Mouse (Mus musculus): ENCODE measurements at regions not wholly inside any gene's neighbourhood (a gene's known extent, or its start where the extent isn't known, plus 50 kb on each side); places are given as distances from the start of the nearest gene placed in this dataset.

DNA sequence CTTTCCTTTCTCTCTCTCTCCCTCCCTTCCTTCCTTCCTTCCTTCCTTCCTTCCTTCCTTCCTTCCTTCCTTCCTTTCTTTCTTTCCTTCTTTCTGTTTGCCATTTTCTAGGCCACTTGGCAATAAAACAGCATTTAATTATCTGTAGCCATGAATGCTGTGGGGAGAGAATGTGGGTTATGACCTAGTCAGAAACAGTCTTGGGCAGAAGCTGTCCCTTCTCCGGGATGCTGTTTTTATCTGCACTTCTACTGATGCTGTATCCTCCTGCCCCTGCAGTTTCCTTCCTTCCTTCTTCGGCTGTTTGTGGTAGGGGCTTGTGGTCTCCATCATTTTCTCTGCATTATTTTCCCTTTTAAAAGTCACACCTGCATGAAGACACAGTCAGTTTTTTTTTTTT is 272.3 kb upstream of the Sox2 start:
- DNase-seq (ENCODE audit: low spot score in 2 of 2): no peak

DNA sequence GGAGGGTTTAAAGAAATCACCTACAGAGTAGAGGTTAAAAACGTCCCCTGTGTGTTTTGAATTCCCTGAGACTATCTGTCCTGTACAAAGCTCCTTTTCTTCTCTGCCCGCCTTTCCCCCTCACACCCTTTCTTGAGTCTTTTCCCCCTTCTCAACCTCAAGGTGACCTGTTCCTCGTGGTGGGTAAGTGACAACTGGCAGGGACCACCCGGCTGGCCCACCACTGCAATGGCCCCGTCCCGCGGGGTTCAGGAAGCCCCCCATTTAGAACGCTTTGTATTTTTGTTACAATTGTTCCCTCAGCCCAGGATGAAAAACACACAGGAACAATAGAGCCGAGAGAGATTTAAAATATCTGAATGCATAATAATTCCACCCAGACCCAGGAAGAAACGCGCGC is 272.9 kb upstream of the Sox2 start:
- no peak for DNase-seq (ENCODE audit: low spot score in 2 of 2)

DNA sequence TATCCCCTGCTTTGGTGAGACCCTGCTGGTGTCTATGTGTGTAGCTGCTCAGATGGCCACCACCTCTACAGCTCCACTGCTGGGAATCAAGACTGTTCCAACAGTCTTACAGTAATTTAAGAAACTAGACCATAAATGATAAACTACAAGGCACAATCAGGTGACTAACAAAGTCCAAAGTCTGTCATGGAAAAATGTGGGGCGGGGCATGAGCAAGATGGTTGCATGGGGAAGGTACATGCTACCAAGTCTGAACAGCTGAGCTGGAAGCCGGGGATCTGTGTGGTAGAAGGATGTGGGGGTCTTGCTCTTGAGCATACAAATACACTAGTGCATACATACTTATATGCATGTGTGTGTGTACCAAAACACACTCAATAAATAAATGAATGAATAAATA is 278.8 kb upstream of the Sox2 start:
- DNase-seq (ENCODE audit: low spot score in 2 of 2): no peak

DNA sequence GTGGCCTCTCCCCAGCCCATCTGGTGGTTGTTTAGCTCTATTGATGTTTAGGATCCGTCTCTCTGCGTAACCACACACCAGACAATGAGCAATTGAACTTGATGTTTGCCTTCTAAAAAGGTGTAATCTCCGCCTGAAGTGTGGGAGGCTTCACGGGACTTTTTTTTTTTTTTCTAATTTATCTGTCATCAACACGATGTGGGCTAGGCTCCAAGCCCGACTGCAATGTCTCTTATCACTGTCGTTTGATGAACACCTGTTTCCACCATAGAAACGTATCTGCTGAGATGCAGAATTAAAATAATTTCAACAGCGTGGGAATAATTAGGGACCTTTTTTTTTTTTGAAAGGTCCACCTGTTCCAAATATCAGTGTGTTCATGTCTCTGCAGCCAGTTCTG is 257.0 kb upstream of the Dnajc19 start:
- DNase-seq (ENCODE audit: low spot score in 2 of 2): no peak

DNA sequence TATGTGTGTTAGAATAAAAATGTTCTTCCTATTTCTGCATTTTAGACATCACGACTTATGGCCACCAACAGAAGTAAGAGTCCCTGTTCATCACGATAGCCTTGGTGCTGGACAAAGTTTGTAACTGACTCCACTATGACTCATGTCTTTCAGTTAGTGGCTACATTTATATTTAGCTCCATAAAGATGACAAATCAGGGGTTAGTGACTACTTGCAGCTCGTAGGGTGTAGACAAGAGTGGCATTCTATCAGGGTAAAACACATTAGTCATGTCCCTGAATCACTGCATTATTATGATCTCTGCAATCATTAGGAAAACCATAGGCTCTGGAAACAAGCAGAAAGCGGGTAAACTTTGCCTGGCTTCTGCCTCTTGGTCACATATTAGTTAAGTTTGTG is 252.4 kb upstream of the Dnajc19 start:
- DNase-seq (ENCODE audit: low spot score in 2 of 2): no peak

DNA sequence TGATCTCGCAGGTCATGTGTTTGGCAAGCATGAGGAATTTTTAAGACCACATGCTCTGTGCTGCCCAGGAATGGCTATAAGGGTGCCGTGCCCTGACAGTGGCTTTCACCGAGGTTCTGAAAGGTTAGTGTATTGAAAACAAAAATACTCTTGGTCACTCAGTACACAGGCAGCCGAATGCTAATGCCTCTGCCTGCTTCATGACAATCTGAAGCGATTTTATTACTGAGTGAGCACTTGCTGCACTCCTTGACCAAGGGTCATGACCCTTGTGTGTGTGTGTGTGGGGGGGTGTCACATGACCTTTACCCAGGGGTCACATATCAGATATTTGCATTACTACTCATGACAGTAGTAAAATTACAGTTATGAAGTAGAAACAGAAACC is 250.8 kb upstream of the Dnajc19 start:
- no peak for DNase-seq (ENCODE audit: low spot score in 2 of 2)

DNA sequence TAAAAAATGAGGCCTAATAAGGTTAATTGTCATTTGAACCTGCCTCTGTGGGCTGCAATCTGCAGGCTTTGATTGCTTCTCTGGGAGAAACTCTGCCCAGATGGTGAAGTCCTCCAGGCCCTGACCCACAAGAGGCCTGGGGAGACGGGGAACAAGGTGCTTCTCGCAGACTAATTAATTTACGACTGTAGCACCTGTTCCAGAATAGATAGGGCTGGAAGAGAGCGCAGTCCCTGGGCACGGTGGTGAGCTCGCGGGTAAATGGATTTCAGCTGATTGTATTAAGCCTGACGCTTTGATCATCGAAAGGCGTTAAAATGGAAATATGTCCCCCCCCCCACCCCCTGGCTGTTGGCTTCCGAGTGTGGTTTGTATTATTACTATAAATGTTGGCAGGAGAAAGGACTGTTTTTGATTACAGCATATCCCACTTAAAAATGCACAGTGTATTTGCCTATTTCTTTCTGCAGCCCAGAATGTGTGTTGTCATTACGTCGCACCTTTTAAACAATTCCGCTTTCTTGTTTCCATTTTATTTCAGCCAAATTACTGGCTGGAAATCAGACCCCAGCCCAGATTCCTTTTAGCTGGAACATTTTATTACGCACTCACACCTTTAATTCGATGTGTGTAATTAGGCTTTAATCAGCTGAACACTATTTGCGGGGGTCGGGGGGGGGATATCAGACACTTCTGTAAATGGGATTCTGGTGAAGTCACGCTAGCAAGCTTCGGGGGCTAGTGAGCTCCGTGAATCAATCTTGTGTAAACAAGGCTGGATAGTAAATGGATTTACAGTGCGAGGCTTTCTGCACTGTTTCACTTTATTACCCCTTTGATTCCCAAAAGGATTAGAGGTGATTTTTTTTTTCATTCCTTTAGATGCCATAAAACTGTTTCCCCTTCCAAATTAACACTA is 250.1 kb upstream of the Dnajc19 start:
- no peak for DNase-seq (ENCODE audit: low spot score in 2 of 2)

DNA sequence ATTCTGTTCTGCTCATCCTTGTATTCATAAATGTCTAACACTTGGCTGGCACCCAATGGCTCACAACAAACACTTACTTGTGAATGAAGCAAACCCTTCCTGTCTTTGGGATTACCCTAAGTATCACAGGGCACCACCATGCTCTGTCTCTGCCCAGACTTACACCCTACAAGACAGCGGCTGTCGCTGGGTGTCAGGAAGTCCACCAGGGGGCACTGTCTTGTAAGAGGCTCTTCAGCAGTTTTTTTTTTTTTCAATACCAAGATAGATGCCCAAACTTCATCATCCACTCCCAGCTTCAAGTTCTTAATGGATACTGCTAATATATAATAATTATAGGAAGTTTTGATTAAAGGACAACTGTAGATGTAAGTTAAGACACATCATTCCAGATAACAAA is 247.7 kb upstream of the Dnajc19 start:
- peak in 1 of 2 experiments; percentile 6 for DNase-seq (ENCODE audit: low spot score in 2 of 2)

DNA sequence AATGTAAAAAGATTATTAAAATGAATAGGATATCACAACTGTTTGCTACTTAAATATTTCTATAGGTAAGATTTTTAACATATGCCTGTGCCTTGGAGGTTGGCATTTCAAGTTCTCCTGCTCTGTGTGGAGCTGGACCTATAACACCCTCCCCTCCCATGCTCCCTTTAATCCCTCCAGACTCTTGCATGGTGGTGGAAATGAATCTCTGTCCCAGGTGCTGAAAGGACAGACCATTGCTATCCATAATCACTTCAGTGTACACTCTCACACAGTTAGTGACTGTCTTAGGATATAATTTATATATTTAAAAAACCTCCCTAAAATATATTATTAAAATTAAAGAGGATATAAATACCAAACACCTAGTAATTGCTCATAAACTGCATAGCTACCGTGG is 244.5 kb upstream of the Dnajc19 start:
- no peak for DNase-seq (ENCODE audit: low spot score in 2 of 2)

DNA sequence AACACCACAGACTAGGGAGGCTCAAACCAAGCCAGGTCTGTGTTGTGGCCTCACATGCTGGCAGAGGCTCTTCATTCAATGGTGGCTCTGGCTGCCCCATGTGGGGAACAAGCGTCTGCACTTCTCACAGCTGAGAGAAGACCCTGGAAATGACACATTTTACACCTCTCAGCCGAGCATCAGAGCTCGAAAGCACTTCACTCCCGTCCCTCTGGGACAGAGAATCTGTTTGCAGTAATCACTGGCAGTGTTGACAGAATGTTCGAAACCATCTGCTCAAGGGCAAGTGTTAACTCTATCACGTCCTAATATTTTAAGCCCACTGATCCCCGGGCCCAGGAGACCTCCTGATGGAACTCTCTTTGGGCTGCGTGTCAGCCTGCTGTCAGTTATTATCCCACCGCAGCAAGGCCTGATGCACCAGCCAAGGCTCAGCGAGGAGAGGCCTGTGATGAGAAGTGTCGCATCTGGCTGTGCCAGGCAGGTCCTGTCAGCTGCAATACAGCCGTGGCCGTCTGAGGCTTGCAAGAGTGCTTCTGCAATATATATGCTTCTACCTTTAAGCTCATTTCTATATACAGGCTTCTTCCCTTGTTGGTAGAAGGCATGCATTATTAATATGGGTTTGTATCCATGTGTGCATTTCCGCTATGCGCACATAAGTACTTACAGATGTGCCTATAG is 241.5 kb upstream of the Dnajc19 start:
- no peak for DNase-seq (ENCODE audit: low spot score in 2 of 2)

DNA sequence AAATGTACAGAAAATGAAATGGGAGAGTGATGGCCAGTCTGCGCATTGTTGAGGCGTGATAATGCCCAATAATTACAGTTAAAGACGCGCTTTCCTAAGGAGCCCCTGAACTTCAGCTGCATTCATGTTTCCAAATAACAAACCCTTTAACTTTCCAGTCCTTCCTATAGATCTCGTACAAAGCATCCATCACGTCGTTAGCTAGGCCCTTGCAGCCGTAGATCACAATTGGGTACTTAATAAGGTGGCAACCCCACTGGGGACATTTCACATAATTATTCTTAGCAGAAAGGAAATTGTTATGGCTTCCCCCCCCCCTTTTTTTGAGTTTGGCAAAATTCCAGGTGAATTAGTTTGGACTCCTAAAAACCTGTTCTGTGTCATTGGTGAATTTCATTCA is 233.7 kb upstream of the Dnajc19 start:
- DNase-seq (ENCODE audit: low spot score in 2 of 2): no peak

DNA sequence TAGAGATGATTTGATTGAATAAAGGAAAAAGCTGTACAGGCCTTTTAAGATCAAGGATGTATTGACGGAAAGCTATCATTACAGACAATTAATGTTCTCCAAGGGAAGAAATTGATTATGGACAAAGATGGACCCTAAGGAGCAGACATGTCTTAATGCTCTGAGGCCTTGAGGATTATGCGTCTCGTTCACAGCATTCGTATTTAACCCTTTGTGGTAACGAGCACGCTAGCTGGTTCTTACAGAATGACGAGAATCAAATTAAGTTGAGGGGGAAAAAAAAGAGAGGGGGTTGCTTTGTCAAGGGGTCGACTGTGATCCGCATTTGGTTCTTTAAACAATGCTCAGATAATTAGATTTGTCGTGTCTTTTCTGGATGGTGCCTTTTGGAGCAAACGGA is 233.3 kb upstream of the Dnajc19 start:
- DNase-seq (ENCODE audit: low spot score in 2 of 2): no peak

DNA sequence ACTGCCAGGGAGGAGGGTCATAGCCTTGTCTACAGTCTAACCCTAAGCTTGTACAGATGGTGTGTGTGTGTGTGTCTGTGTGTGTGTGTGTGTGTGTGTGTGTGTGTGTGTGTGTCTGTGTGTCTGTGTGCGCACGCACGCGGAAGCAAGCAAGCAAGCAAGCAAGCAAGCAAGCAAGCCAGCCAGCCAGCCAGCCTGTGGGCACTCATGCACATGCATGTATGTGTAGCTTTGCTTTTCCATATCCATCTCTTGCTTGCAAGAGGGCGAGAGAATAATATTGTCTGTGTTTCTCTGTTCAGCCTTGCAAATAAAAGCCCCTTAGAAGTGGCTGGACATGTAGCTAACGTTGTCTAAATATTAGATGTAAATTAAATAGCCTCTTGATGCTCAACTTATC is 230.8 kb upstream of the Dnajc19 start:
- no peak for DNase-seq (ENCODE audit: low spot score in 2 of 2)

DNA sequence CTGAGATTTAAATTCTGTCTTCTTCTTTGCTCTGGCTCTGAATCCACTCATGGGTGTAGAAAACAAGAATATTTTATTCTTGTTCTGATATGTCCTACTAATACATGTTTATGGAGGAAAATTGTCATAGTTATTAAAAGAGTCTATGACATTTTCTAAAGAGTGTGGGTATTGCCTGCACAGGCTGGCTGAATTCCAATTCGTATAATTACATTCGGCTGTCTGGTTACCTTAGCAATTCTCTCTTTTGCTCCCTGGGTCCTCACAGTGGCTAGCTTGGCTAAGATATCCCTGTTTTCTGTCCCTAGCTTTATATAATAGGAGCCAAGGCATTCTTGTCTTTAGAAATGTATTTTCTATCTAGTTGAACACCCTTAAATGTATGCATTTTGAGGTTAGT is 218.5 kb upstream of the Dnajc19 start:
- no peak for DNase-seq (ENCODE audit: low spot score in 2 of 2)

DNA sequence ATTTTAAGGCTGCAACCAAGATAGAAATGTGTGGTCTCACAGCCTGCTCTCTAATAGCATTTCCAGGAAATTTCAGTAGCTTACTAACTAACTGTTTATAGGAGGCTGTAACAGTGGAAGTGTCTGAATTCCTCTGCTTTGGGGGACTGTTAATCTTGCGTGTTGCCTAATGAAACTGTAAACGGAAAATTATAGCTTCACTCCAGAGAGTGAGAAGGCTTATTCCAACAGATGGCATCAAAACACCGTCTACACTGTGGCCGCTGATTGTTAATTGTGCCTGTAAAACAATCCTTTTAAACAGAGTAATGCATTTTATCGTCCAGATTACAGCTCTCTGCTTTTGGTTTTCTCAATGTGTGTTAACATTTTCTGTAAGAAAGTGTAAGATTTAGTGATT is 206.7 kb upstream of the Dnajc19 start:
- DNase-seq (ENCODE audit: low spot score in 2 of 2): no peak

DNA sequence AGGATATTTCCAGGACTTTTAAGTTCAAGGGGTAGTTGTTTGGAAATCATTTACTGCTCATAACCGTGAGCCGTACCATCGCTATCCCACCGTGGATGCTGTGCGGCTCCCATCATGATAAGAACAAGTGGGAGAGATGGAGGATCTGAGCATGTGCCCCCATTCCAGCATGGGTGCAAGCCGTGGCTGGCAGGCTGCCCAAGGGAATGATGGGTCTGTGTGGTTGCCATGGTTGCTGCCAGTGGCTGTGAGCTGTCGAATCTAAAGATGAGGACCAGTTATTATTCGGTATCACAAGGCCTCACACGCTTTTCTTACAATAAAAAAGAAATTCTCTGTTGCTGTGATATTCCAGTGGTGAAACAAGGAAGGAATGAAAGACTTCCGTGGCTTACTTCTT is 189.0 kb upstream of the Dnajc19 start:
- DNase-seq (ENCODE audit: low spot score in 2 of 2): no peak

DNA sequence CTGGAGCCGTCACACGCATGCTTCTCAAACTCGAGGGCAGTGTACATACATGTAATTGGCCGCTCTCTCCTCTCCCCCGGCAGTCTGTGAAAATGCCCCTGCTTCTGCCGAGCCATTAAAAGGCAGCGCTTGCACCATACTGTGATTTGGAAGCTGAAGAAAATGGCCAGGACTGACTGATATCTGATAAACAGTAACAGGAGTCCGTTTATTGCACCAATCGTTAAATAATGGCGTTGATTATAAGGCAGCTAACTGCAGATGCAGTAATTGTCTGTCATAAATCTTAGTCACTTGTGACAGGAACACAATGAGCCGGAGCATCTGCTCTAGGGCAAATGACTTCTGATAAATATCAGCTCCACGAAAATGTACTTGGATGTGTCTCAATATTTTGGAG is 185.3 kb upstream of the Dnajc19 start:
- no peak for DNase-seq (ENCODE audit: low spot score in 2 of 2)

DNA sequence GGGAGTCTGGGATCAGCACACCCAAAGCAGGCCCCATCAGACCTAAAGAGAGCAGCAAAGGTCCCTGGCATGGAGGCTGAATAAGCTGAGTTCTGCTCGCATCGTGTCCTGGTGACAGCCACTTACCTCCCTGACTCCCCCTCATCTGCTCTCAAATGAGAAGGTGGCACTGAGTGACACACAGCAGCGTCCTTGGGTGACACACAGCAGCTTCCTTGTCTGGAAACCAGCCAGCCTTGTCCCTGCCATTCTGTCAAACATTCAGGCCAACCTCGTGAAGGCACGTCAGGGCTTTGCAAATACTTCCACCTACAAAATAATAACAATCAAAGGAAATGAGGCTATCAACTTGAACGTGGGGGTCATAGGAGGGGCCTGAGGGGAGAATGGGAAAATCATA is 183.7 kb upstream of the Dnajc19 start:
- no peak for DNase-seq (ENCODE audit: low spot score in 2 of 2)

DNA sequence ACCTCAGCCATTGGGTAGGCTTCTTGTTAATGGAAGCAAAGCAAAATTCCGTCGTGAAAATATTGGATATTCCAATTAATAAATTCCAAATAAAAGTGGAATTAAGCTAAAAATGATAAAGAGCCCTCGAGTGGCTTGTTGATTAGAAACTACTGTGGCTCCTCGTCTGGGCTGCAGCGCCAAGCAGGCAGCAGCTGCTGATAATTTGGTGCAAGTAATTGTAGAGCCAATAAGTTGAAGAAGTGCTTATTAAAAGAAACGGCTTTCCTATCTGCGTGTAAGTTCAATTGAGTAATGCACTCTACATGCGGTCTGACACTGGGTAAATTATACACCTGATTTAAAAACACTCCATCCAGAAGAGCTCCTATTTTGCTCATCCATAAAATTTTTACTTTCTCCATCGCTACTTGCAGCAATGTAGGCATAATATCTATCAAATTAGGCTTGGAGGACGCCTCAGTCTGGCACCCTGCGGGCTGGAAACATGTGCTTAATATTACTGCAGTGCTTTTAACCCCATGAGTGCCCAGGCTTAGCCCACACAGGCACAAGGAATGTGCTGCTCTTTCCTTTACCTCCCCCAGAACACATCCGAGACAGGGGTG is 171.7 kb upstream of the Dnajc19 start:
- DNase-seq (ENCODE audit: low spot score in 2 of 2): no peak

DNA sequence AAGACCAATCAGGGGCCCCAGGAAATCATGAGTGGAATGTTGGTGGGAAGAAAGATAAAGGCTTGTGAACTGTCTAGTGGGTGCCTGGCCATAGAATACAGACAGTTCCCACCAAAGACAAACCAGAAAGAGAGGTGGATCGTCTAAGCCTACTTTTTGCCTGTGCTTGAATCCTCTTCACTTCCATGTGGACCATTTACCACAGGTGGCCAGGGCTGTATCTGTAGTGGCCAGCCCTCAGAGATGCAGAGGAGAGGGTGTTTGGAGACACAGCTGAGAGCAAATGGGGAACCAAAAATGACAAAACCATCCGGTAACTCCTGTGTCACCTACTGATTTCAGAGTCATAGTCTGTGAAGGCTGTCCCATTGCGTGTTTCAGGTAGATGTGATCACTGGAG is 161.0 kb upstream of the Dnajc19 start:
- no peak for DNase-seq (ENCODE audit: low spot score in 2 of 2)

DNA sequence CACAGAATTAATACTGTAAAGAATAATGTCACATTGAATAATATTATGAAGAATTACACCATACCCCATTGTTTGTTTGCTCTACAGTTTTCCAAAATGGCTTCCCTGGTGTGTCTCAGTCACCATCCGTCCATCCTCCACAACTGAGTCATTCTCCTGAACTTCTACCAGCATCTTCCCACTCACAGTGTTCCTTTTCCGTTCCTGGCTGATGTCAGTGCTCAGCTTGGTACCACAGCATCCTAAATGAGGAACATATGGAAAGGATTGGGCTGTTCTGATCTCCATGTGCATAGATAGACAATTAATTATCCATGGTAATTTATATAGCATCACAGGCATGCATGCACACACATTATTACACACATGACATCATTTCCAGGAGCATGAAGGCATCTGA is 158.9 kb upstream of the Dnajc19 start:
- no peak for DNase-seq (ENCODE audit: low spot score in 2 of 2)

DNA sequence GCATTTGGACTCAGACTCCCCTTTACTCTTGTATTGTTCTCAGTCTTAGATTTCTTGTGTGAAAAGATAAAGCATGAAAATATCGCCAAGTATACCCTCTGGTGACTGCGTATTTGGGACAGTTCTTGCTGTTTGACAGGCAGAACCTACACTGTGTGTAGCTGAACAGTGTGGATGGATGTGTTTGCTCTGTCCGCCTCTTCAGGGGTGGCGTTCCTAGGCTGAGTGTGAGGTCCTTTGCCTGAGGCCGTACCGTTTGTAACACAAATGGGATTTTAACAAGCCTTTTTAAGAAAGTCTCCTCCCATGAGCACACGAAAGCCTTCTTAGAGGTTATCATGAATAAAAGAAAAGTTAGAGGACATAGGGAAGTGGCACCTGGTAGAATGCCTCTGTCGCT is 153.3 kb upstream of the Dnajc19 start:
- DNase-seq (ENCODE audit: low spot score in 2 of 2): no peak

Measured in thymus, postnatal 10 days (tissue).